Mouse (Mus musculus) lung, adult 2 months (tissue): ENCODE results near the gene Tspan3. TPM values are rescaled to one million over a fixed set of nuclear protein-coding genes. Genes with fewer than 3 reads are reported as not detected.

Experiments
- DNase-seq: peaks from one replicate; pipeline ENCODE4 v3.0.0; 2022
- H3K4me1 ChIP-seq: fragments of 200-500 bp; 2 replicates; pipeline ENCODE4 v1.6.1; 2011; ENCODE audit warnings: low read length; ENCODE audit not compliant: control insufficient read depth, insufficient read depth
- H3K4me3 ChIP-seq: fragments of 200-500 bp; replicated peaks from 2 replicates; pipeline ENCODE3; 2011; ENCODE audit warnings: low read depth, mild to moderate bottlenecking, control low read depth, low read length; ENCODE audit errors: extremely low read depth
- CTCF ChIP-seq: fragments of 200-500 bp; IDR thresholded peaks from 2 replicates; pipeline ENCODE4 v1.5.1; 2011; ENCODE audit warnings: mild to moderate bottlenecking, low read length, control low read depth; ENCODE audit not compliant: insufficient read depth
- POLR2A ChIP-seq: fragments of 200-500 bp; IDR thresholded peaks from 2 replicates; pipeline ENCODE4 v1.6.1; 2011; ENCODE audit warnings: low read depth, mild to moderate bottlenecking, control low read depth, low read length, borderline replicate concordance; ENCODE audit errors: extremely low read depth
- WGBS: fragments of 180-500 bp; shearing (Covaris S2); methylation state at CpG from one replicate; pipeline ENCODE4 v1.1.7; 2018; 5-methylcytosine and 5-hydroxymethylcytosine counted together
- polyA plus RNA-seq: library from polyadenylated mRNA; depleted of rRNA; stranded (reverse); fragments of >200 nt; gene quantifications from 2 replicates; pipeline ENCODE4 v1.2.3, GENCODE M21; 2012

Tspan3 gene
- polyA plus RNA-seq, 1 experiment, result 109 TPM

DNA sequence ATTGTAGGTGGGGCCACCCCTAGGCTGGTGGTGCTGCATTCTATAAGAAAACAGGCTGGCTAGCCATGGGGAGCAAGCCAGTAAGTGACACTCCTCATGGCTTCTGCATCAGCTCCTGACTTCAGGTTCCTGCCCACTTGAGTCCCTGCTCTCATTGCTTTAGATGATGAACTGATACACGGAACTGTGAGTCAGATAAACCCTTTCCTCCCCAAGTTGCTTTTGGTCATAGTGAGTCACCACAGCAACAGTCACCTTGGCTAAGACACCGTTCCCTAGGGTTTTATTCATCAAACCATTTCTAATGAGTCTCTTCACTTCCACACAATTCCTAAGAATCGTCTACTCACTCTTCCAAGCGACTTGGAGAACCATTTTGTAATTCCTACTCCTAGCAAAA is 31.6 kb upstream of the Tspan3 start:
- Histone ChIP-seq H3K4me3 (no peak overlapping the region), H3K4me1 (peaks cover 2% of the 10 kb centered on the region; the same call in 1 of the 2 replicates)
- TF ChIP-seq POLR2A (no peak), CTCF (no peak)
- DNase-seq, result no peak
- 69% methylated on average over 4 of the region's 4 CpGs for WGBS

- 59% methylated on average over 3 of the region's 3 CpGs for WGBS
- DNase-seq, result no peak
- TF ChIP-seq POLR2A, result no peak
- TF ChIP-seq CTCF, result no peak
- no peak overlapping the region for H3K4me3 ChIP-seq
- H3K4me1 ChIP-seq, result no peaks in the 10 kb centered on the region
Observed at GRCm38 (mm10) chr9:56195193-56195592, 29.9 kb upstream of the Tspan3 start.

GRCm38 (mm10) chr9:56191498-56192455 is 26.5 kb upstream of the Tspan3 start:
- H3K4me3 ChIP-seq, result no peak overlapping the region
- TF ChIP-seq CTCF, result no peak
- 64% methylated on average over 11 of the region's 11 CpGs for WGBS
- no peak for DNase-seq
- H3K4me1 ChIP-seq, result no peaks in the 10 kb centered on the region

- TF ChIP-seq CTCF (no peak), POLR2A (no peak)
- no peak for DNase-seq
- Histone ChIP-seq H3K4me1 (no peaks in the 10 kb centered on the region), H3K4me3 (no peak overlapping the region)
- WGBS, result 34% methylated on average over 8 of the region's 8 CpGs
Observed at GRCm38 (mm10) chr9:56180118-56180781, 15.0 kb upstream of the Tspan3 start.

DNA sequence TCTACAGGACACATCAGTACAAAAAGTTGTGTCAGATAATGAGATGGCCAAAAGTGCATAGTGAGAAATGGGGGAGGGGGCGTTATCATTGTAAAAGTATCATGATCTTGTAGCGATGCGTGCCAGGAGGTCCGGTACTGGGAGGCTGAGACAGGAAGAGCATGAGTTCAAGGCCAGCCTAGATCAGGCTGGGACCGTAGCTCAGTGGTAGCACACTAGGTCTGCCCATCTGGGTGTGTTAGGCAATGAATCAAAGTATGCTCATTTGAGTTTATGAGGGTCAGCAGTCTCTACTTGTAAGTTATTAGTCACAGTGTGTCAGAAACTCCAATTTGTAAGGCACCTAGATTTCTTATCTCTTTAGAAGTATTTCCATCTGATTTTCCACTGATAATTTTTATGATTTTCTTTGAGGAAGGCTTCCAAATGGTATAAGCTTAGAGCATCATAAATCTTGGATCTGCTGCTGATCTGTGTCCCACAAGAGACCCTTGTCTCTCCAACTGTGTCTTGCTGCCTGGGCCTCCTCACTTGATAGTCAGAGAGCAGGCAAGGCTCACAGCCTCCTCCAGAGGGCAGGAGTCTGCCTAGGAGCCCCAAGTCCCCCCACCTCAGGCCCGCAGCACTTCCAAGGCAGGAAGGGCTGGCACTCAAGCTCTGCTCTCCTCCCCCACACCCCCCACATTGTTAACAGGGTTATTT is 14.3 kb upstream of the Tspan3 start:
- TF ChIP-seq POLR2A (no peak), CTCF (peak; percentile 19; the same call in 1 of the 2 replicates)
- no peak overlapping the region for H3K4me3 ChIP-seq
- DNase-seq, result no peak
- no peaks in the 10 kb centered on the region for H3K4me1 ChIP-seq
- WGBS, result 73% methylated on average over 6 of the region's 6 CpGs

GRCm38 (mm10) chr9:56177354-56177753 is 12.1 kb upstream of the Tspan3 start:
- 72% methylated on average over 4 of the region's 4 CpGs for WGBS
- DNase-seq, result no peak
- Histone ChIP-seq H3K4me3 (no peak overlapping the region), H3K4me1 (no peaks in the 10 kb centered on the region)
- TF ChIP-seq CTCF, result no peak
- TF ChIP-seq POLR2A, result no peak

GRCm38 (mm10) chr9:56175316-56175715 is 10.0 kb upstream of the Tspan3 start:
- no peak for DNase-seq
- 88% methylated on average over 3 of the region's 3 CpGs for WGBS
- TF ChIP-seq POLR2A (no peak), CTCF (no peak)
- no peaks in the 10 kb centered on the region for H3K4me1 ChIP-seq
- no peak overlapping the region for H3K4me3 ChIP-seq

DNA sequence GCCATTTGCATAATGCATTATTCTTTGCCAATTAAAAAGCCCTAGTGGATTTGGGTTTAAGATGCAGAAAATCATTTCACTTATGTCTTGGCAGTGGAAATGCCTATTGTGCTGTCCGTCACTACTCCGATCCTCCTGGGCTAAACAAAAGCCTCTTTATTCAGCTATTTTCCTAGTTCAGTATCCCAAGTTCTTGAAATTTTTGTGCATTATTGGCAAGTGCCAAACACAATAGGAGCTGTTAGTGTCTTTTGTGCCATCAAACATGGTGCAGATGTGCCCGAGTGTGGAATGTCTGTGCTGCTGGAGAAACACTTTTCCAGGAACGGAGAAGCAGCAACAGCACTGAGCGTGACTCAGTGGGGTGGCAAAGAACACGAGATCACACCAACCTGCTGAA is 2.4 kb upstream of the Tspan3 start:
- TF ChIP-seq CTCF, result no peak
- TF ChIP-seq POLR2A, result no peak
- H3K4me3 ChIP-seq, result no peak overlapping the region
- 72% methylated on average over 6 of the region's 6 CpGs for WGBS
- DNase-seq, result no peak
- no peaks in the 10 kb centered on the region for H3K4me1 ChIP-seq

GRCm38 (mm10) chr9:56166161-56166560 is 884 bp upstream of the Tspan3 start:
- no peak for DNase-seq
- 43% methylated on average over 5 of the region's 5 CpGs for WGBS
- Histone ChIP-seq H3K4me1 (no peaks in the 10 kb centered on the region), H3K4me3 (no peak overlapping the region)
- TF ChIP-seq CTCF, result no peak
- TF ChIP-seq POLR2A, result no peak
